Mouse (Mus musculus) heart, postnatal 0 days (tissue): Measurements from ENCODE around the gene Ager. TPM values are rescaled to one million over a fixed set of nuclear protein-coding genes. Genes with fewer than 3 reads are reported as not detected.

ENCODE experiments used
- ATAC-seq: fragments of 200-750 bp; cut with Nextera tagmentation; 2 replicates; pipeline ENCODE4 v1.8.0; 2017; ENCODE audit warnings: low read depth, moderate number of reproducible peaks, moderate library complexity; ENCODE audit not compliant: insufficient read depth
- DNase-seq: peaks from one replicate; pipeline ENCODE4 v3.0.0-alpha.2; 2016; ENCODE audit warnings: low spot score
- H3K27ac ChIP-seq: fragments of 300-500 bp; sonication (generic); 2 replicates; pipeline ENCODE4 v1.5.1; 2014; ENCODE audit warnings: low read depth, mild to moderate bottlenecking
- H3K27me3 ChIP-seq: fragments of 300-500 bp; sonication (generic); 2 replicates; pipeline ENCODE4 v1.6.1; 2014; ENCODE audit warnings: low read length, mixed read lengths; ENCODE audit not compliant: control insufficient read depth, insufficient read depth
- H3K36me3 ChIP-seq: fragments of 300-500 bp; sonication (generic); replicated peaks from 2 replicates; pipeline ENCODE4 v1.6.1; 2014; ENCODE audit warnings: low read length, mixed read lengths; ENCODE audit not compliant: control insufficient read depth, insufficient read depth
- H3K4me1 ChIP-seq: fragments of 300-500 bp; sonication (generic); 2 replicates; pipeline ENCODE4 v1.6.1; 2014; ENCODE audit warnings: antibody characterized with exemption; ENCODE audit not compliant: control insufficient read depth, insufficient read depth
- H3K4me2 ChIP-seq: fragments of 300-500 bp; sonication (generic); 2 replicates; pipeline ENCODE4 v1.6.1; 2014; ENCODE audit warnings: low read depth, mild to moderate bottlenecking, low read length, moderate library complexity
- H3K4me3 ChIP-seq: fragments of 300-500 bp; sonication (generic); 2 replicates; pipeline ENCODE4 v1.5.1; 2014; ENCODE audit warnings: low read depth, low read length
- H3K9ac ChIP-seq: fragments of 300-500 bp; sonication (generic); replicated peaks from 2 replicates; pipeline ENCODE4 v1.6.1; 2014; ENCODE audit warnings: low read depth, low read length, mixed read lengths
- H3K9me3 ChIP-seq: fragments of 300-500 bp; sonication (generic); replicated peaks from 2 replicates; pipeline ENCODE4 v1.6.1; 2016; ENCODE audit warnings: low read length; ENCODE audit not compliant: control insufficient read depth
- CTCF ChIP-seq: IDR thresholded peaks from 2 replicates; pipeline ENCODE4 v1.5.1; 2016; ENCODE audit warnings: antibody characterized with exemption, control low read depth, low read depth
- EP300 ChIP-seq: IDR thresholded peaks from 2 replicates; pipeline ENCODE4 v1.6.1; 2016; ENCODE audit warnings: antibody characterized with exemption, low read depth
- WGBS: fragments of 180-500 bp; shearing (Covaris S2); extraction: QIAGEN DNeasy Blood & Tissue Kit; methylation state at CpG from one replicate; pipeline ENCODE4 v1.1.7; 2014; 5-methylcytosine and 5-hydroxymethylcytosine counted together
- polyA plus RNA-seq: library from polyadenylated mRNA; unstranded; fragments of >200 nt; fragmentation: Nextera tagmentation; extraction: Ambion mirVana; gene quantifications from 2 replicates; pipeline ENCODE4 v1.2.1, GENCODE M21; 2015
- total RNA-seq: library from RNA; depleted of rRNA; stranded (reverse); fragments of >200 nt; gene quantifications from 2 replicates; pipeline ENCODE4 v1.2.3, GENCODE M21; 2014; ENCODE audit warnings: low replicate concordance

The Ager gene
- total and polyA plus RNA-seq, 2 experiments from 2014 or later = 1.9 to 5.8 TPM

DNA sequence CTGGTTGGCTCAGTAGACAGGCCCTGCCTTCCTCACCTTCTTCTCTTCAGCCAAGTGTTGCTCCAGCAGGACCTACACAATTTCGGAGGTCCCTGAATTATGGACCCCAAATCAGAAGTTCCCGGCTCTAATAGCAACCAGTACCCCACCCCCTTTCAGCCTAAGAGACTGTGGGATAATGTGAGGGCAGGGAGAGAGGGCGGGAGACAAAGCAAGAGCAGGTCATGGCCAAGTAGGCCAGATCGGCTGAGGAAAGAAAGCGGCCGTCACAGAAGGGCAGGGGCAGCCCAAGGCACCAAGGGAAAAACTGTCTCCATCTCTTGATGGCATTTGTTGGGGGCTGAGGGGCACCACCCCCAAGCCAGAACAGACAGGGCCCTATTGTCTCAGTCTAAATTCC, 18.2 kb downstream of the Ager start, which contains the start of gene Egfl8:
TSS of gene Egfl8 (minus strand) at position 101 of the 400 bp plus-strand sequence.
- no peak within 1 kb of the TSS for H3K27ac ChIP-seq
- 74% methylated on average over 6 of the region's 6 CpGs for WGBS
- no peak for ATAC-seq

DNA sequence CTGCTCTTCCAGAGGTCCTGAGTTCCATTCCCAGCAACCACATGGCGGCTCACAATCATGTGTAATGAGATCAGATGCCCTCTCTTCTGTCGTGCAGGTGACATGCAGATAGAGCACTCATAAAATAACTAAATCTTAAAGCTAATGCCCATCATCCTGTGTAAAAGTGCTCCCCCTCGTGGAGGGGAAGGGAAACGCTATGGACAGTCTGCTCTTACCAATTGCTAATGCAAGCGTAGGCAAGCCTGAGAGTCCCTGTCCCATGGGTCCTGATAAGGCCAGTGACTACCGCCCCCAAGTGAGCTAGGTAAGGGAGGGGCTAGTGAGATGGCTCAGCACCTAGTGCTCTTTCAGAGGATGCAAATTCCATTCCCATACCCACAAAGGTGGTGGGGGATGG, 21.3 kb downstream of the Ager start:
- DNase-seq = no peak

More for the DNA sequence above, 18.2 kb downstream of the Ager start, which contains the start of gene Egfl8:
- Histone ChIP-seq H3K4me1 (no peaks in the 10 kb centered on the region), H3K27me3 (no peaks in the 10 kb centered on the region), H3K4me3 (no peak within 1 kb of the TSS), H3K9me3 (no peaks in the 10 kb centered on the region), H3K9ac (no peak within 1 kb of the TSS), H3K36me3 (peaks cover 58% of the 10 kb centered on the region), H3K4me2 (no peak within 1 kb of the TSS)
- DNase-seq = no peak
- no peak for TF ChIP-seq CTCF
- TF ChIP-seq EP300 = no peak

GRCm38 (mm10) chr17:34621006-34621405, 23.3 kb downstream of the Ager start:
- TF ChIP-seq CTCF = no peak
- no peak for TF ChIP-seq EP300
- no peak overlapping the region for H3K4me2 ChIP-seq
- no peak for ATAC-seq
- no peaks in the 10 kb centered on the region for H3K27me3 ChIP-seq
- WGBS = 91% methylated on average over 8 of the region's 8 CpGs
- no peak for DNase-seq
- no peaks in the 10 kb centered on the region for H3K4me1 ChIP-seq
- no peak overlapping the region for H3K4me3 ChIP-seq
- H3K9ac ChIP-seq = no peak overlapping the region
- H3K27ac ChIP-seq = no peak overlapping the region
- H3K9me3 ChIP-seq = no peaks in the 10 kb centered on the region
- peaks cover 55% of the 10 kb centered on the region for H3K36me3 ChIP-seq

More for the DNA sequence above, 21.3 kb downstream of the Ager start:
- 20% methylated on average over 6 of the region's 6 CpGs for WGBS
- no peaks in the 10 kb centered on the region for H3K27me3 ChIP-seq
- no peak overlapping the region for H3K4me3 ChIP-seq
- ATAC-seq = 0 out of 2 replicates have a peak, but pooled peaks have one; percentile 24
- no peak overlapping the region for H3K27ac ChIP-seq
- H3K36me3 ChIP-seq = peaks cover 58% of the 10 kb centered on the region
- H3K9me3 ChIP-seq = no peaks in the 10 kb centered on the region
- no peaks in the 10 kb centered on the region for H3K4me1 ChIP-seq
- H3K9ac ChIP-seq = no peak overlapping the region
- peak; percentile 81 for TF ChIP-seq CTCF
- no peak for TF ChIP-seq EP300
- H3K4me2 ChIP-seq = no peak overlapping the region

DNA sequence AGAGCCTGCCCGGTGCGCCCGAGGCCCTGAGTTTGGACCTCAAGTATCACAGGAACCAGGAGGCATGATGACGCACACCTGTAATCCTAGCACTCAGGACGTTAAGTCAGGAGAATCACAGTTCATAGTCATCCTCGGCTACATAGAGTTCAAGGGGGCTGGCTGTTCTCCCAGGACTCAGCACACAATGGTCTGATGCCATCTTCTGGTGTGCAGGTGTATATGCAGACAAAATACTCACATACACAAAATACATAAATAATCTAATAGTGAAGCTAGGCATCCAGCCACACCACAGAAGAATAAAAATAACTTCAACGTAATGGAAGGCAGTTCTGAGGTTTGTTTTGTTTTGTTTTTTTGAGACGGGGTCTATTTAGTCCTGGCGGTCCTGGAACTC, 25.5 kb downstream of the Ager start:
- H3K4me2 ChIP-seq = no peak overlapping the region
- ATAC-seq (no peak), DNase-seq (no peak)
- H3K9me3 ChIP-seq = no peaks in the 10 kb centered on the region
- H3K4me3 ChIP-seq = no peak overlapping the region
- 82% methylated on average over 9 of the region's 9 CpGs for WGBS
- no peak overlapping the region for H3K27ac ChIP-seq
- no peak for TF ChIP-seq EP300
- peak; percentile 3; the same call in 1 of the 2 replicates for TF ChIP-seq CTCF
- peaks cover 6% of the 10 kb centered on the region; the same call in 1 of the 2 replicates for H3K4me1 ChIP-seq
- no peak overlapping the region for H3K9ac ChIP-seq
- peaks cover 51% of the 10 kb centered on the region for H3K36me3 ChIP-seq
- no peaks in the 10 kb centered on the region for H3K27me3 ChIP-seq

GRCm38 (mm10) chr17:34624981-34625380, 27.3 kb downstream of the Ager start:
- 96% methylated on average over 3 of the region's 3 CpGs for WGBS
- Histone ChIP-seq H3K27ac (no peak overlapping the region), H3K27me3 (peaks cover 11% of the 10 kb centered on the region), H3K4me3 (no peak overlapping the region), H3K4me2 (no peak overlapping the region), H3K9ac (no peak overlapping the region), H3K4me1 (peaks cover 16% of the 10 kb centered on the region), H3K9me3 (no peaks in the 10 kb centered on the region), H3K36me3 (peaks cover 47% of the 10 kb centered on the region)
- ATAC-seq (no peak), DNase-seq (no peak)
- TF ChIP-seq EP300 = no peak
- TF ChIP-seq CTCF = no peak

- TF ChIP-seq EP300 (no peak), CTCF (no peak)
- peak overlapping the region; percentile 96 for H3K27ac ChIP-seq
- H3K9me3 ChIP-seq = no peaks in the 10 kb centered on the region
- H3K4me1 ChIP-seq = peaks cover 16% of the 10 kb centered on the region
- H3K4me2 ChIP-seq = peak overlapping the region; percentile 85
- 48% methylated on average over 16 of the region's 16 CpGs for WGBS
- peak overlapping the region; percentile 59 for H3K9ac ChIP-seq
- no peak for DNase-seq
- H3K4me3 ChIP-seq = peak overlapping the region; percentile 69
- peaks cover 23% of the 10 kb centered on the region for H3K27me3 ChIP-seq
- ATAC-seq = no peak
- H3K36me3 ChIP-seq = peaks cover 38% of the 10 kb centered on the region
Measured at GRCm38 (mm10) chr17:34626062-34626772, 28.6 kb downstream of the Ager start.
